Mouse (Mus musculus) spleen, adult 2 months (tissue): ENCODE results near the gene Wdr89.

Experiments
- CTCF ChIP-seq: fragments of 200-500 bp; IDR thresholded peaks from 2 replicates; pipeline ENCODE4 v1.5.1; 2011; ENCODE audit warnings: mild to moderate bottlenecking, inconsistent platforms; ENCODE audit not compliant: insufficient read depth, insufficient read length, insufficient replicate concordance; ENCODE audit errors: extremely low read depth
- POLR2A ChIP-seq: fragments of 200-500 bp; IDR thresholded peaks from 2 replicates; pipeline ENCODE4 v1.6.1; 2011; ENCODE audit warnings: low read depth, low read length, inconsistent platforms

DNA sequence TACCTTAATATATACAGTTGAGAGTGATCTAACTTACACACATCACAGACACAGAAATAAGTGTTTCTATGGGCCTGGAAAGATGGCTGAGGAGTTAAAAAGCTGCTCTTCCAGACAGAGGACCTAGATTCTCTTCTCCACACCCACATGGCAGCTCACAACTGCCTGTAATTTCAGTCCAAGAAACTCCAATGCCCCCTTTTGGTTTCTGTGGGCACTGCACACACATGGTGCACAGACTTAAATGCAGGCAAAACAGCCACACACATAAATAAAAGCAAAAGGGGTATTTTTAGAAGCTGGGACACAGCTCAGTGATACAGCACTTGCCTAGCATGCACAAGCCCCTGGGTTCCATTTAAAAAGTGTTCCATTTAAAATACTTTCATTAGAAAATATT is 81.8 kb downstream of the Wdr89 start:
- TF ChIP-seq POLR2A (no peak), CTCF (no peak)
